Mouse (Mus musculus): ENCODE results near the gene Rtn4r.

Rtn4r gene

GRCm38 (mm10) chr16:18156579-18157350 lies 29.3 kb downstream of the Rtn4r start:
- no peak for DNase-seq (ENCODE audit: low spot score)

DNA sequence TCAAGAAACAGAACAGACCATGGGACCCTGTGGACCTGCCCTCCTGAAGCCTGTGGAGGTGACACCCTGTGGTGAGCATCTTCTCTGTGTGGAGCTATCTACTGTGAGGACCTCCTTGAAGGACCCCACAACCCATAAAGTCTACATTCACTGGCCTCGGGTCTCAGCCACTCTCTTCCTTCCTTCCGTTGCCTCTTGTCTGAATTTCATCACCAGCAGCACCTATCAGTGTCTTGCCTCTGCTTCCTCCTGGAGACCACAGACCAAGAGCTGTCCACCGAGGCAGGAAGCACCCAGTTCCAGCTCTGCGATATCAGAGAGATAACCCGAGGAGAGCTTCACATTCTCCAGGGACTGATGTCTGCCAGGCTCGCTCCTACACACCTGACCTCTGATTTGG lies 31.8 kb downstream of the Rtn4r start:
- no peak for DNase-seq (ENCODE audit: low spot score)

- DNase-seq (ENCODE audit: low spot score) = peak; percentile 15
Observed at GRCm38 (mm10) chr16:18159778-18160177, 32.3 kb downstream of the Rtn4r start.

DNA sequence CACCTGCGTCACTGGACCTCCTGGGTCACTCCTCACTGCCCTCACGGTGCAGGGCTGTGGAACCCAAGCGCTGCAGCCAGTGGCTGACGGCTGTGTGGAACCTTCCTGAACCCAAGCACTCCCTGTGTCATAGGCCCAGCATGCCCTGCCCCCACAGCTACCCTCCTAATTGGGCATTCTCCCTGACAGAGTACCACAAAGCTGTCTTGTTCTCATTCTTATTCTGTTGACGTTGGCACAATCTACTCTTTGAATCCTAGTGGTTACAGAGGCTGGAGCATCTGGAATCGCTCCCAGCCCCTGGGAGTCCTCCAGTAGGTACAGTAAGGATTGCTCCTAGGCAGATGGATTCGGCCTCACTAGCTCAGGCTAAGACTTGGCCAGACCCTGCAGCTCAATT lies 33.1 kb downstream of the Rtn4r start:
- no peak for DNase-seq (ENCODE audit: low spot score)

DNA sequence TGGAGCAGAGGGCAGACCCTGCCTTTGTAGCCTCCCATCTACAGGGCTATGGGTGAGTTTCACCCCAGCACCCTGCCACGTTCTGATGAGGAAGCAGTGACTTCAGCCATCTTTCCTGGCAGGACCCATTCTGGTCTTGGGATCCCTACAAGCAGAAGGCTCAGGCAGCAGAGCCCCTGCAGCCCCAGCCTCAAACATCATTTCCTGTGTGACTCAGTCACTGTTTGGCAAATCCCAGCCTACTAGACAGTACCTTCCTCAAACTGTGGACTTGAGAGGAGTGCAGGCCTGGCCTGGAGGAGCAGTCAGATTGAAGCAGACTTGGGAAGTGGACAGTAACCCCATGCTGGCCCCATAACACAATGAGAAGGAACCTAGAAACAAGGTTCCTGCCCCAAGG lies 33.7 kb downstream of the Rtn4r start:
- DNase-seq (ENCODE audit: low spot score) = no peak

DNA sequence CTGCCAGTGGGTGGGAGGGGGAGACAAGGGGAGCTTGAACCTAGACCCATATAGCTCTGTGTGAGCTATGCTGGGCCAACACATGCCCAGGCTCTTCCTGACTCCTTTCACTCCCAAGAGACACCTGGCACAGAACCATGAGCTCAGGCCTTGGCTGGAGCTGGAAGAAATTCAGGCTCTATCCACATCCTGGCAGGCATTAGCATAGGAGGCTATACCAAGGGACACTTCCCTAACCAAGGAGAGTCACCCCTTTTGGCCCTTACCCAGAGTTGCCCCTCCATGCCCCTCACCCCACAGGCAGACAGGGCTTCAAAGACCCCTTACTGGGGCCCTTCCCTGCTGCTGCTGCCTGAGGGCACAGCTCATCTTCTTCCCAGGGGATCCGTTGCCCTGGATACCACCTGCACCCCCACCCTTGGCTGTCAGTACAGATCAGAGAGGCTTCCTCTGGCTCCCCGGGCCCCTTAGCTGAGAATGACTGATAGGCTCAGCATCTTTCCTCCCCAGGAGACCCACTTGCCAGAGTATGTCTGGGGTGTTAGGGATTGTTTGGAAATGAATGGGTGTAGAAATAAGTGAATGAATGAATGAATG lies 37.3 kb downstream of the Rtn4r start:
- DNase-seq (ENCODE audit: low spot score) = no peak

- no peak for DNase-seq (ENCODE audit: low spot score)
Observed at GRCm38 (mm10) chr16:18166613-18167190, 39.3 kb downstream of the Rtn4r start.

GRCm38 (mm10) chr16:18169156-18169555 lies 41.7 kb downstream of the Rtn4r start:
- no peak for DNase-seq (ENCODE audit: low spot score)

GRCm38 (mm10) chr16:18169776-18170175 lies 42.3 kb downstream of the Rtn4r start:
- DNase-seq (ENCODE audit: low spot score) = no peak

DNA sequence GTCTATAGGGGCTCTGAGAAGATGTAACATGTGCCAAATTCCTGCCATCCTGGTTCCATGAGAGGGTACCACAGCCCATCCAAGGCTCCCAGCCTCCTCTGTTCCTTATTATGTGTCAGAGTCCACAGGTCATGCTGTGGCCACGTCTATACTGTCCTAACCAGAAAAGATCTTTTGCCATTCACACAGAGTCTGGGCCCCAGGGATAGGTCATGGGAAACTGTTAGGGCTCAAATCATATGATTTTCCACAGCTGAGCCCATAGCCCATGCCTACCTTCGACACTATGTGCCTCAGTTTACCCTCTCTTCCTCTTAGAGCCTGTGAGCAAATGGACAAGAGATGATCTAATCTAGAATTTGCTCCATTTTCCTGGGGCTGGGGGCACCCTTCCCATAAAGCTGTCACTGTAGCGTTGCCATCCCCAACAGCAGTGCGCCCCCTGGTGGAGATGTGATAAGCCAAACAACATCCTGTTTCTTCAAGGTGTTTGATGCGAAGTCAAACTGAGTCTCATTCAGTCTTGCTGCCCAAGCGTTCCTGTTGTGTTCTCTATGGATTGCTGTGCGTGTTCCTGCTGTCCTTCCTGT lies 44.9 kb downstream of the Rtn4r start:
- DNase-seq (ENCODE audit: low spot score) = peak; percentile 61

DNA sequence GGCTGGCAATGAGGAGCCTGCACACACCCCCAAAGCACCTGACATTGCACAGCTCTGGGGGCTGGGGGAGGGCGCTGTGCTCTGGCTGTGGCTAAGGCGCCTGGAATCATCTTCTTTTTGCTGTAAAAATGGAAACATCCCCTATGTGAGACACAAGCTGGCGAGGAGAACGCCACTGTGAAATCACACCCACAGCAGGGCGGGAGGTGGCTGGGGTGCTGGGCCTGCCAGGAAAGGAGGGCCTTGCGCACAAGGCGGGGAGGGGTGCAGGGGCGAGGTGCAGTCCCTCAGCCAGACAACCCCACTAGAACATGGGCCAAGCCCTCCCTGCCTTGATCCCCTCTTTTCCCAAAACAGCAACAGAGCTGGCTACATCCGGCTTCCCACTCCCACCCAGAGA lies 45.8 kb downstream of the Rtn4r start:
- no peak for DNase-seq (ENCODE audit: low spot score)

DNA sequence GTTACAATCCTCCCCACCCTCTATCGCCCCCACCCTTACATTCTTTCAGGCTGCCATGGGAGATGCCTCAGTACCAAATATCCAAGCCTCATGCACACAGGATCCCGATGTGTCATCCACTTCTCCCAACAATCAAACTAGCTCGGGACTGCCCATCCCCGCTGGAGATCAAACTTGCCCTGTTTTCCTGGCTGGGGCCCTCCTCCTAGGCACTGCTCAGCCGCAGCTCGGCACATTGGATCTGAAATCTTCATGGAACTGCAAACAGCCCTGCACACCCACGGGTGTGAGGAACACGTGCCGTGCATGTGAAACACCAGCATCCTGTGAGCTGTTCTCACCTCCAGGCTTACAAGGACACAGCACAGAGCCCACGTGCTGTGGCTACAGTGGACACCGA lies 46.3 kb downstream of the Rtn4r start:
- DNase-seq (ENCODE audit: low spot score) = no peak

DNA sequence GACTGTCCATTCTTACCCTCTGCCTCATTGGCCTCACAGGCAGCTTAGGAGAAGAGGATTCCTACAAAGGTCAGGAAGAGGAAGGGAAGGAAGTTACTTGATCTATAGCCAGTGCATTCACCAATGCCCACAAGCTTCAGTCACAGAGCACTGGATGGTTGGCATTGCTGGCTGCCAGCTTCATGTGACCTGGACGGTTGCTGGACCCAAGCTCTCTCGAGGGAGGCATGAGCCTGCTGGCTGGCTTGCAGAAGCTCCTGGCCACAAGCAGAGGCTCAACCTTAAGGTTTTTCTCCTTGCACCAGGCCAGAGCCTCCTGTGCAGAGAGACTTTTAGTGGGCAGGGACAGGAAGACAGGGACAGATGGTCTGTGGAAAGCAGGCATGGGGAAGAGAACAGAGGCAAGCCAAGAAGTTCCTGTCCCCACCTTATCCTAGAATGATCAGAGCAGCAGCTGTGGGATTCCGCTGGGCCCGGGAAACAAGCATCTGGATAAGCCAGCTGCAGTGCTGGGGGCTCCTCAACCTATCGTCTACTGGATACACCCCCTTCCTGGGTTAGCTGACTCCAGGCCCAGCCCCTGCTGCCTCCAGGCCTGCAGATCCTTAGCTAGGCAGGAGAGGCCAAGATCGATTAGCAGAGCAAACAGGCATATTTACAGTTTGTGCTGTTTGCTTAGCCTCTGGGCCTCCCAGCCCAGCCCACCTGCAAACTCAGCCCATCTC lies 48.5 kb downstream of the Rtn4r start:
- DNase-seq (ENCODE audit: low spot score) = no peak

- DNase-seq (ENCODE audit: low spot score) = no peak
Observed at GRCm38 (mm10) chr16:18176758-18177157, 49.3 kb downstream of the Rtn4r start.

GRCm38 (mm10) chr16:18179591-18179990 lies 52.1 kb downstream of the Rtn4r start:
- DNase-seq (ENCODE audit: low spot score) = no peak

DNA sequence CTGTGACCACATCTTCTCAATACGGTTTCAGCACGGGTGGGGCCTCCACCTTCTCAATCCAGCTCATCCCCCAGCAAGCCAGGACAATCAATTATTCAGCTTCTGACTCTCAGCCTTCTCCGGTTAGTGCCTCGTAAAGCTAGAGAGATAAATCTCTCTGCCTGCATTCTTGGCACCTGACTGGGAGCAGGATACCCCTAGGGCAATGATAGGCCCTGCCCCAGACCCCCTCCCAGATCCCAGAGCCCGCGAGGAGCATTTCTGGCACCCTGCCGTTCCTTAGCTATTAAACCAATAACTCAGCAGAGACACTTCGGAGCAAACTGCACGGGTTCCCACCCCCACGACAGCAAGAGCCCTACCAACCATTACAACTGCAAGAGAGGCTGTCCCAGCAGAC lies 54.0 kb downstream of the Rtn4r start:
- DNase-seq (ENCODE audit: low spot score) = no peak

DNA sequence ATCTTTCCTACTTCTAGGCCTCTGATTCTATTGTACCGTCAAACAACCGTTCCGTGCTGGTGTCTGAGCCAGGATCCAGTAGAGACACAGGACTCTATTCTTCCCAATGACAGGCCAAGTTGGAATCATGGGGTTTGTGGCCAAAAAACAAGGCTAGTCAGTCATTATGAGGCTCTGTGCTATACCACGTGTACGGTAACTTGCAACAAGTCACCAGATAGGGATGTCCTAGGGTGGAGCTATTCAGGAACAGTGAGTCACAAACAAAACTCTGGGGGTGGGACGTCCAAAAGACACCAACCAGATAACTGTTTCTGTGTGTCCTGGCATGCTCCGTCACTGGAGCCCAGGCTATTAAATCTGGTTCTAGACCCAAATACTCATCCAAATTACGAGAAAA lies 55.3 kb downstream of the Rtn4r start:
- no peak for DNase-seq (ENCODE audit: low spot score)

DNA sequence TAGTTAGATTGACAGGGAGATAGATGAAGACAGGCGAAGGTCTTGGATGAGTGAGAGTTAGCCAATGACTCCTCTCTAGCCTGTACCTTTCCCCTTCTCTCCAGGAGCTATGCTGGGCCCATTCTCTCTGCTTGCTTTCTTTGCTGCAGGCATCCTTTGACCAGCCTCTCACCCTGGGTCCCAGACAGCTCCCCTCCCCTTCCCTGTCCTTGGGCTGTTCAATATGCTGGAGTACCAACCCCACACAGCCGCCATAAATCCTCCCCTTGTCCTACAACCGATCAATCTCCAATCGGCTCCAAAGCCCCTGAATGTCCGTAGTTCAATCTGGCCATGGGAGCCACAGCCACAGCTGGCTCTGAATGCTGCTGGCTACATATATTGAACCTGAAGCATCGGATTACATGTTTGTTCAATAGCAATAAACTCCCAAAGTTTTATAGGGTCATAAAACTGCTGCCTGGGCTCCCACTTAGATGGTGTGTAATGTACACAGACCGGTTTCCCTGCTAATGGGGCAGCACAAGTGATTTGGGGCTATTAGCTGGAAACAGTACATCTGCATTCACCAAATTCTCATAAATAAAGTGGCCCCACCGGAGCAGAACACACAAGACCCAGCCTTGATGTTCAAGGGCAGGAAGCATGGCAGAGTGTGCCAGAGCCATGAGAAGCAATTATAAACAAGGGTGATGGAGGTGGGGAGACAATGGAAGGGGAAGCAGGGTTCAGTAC lies 58.4 kb downstream of the Rtn4r start:
- DNase-seq (ENCODE audit: low spot score) = no peak

- DNase-seq (ENCODE audit: low spot score) = no peak
Observed at GRCm38 (mm10) chr16:18186798-18187197, 59.4 kb downstream of the Rtn4r start.

DNA sequence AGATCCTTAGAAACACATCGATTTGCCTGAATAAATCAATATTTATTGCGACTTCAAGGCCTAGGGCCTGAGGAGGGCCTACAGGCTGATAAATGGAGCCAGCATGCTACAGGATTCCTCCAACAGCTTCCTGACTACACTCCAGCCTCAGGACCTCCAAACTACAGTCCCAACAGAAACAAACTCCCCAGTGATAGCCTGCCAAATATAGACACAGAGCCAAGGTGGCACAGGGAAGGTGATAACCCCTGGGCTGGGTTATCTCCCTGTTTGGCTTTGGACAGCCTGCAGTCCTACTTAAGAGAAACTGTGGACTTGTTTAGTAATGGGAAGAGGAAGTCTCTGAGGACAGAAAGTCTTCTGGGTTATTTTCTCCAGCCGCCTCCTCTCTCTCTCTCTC lies 59.8 kb downstream of the Rtn4r start:
- no peak for DNase-seq (ENCODE audit: low spot score)

GRCm38 (mm10) chr16:18191006-18191405 lies 63.6 kb downstream of the Rtn4r start:
- DNase-seq (ENCODE audit: low spot score) = no peak
